Mouse (Mus musculus) E14TG2a.4 (cell line): ENCODE measurements around the gene Slc24a3.

Experiments
- CTCF ChIP-seq: conservative IDR thresholded peaks from 2 replicates; pipeline ENCODE4 v1.5.1; 2014; ENCODE audit warnings: low read length
- NANOG ChIP-seq: IDR thresholded peaks from 2 replicates; pipeline ENCODE4 v1.6.1; 2014; ENCODE audit warnings: borderline replicate concordance, low read length, mixed read lengths

GRCm38 (mm10) chr2:145232764-145233484 lies 65.4 kb downstream of the Slc24a3 start:
- TF ChIP-seq CTCF (no peak), NANOG (no peak)
